Mouse (Mus musculus): ENCODE results near the gene Limch1. TPM values are rescaled to one million over a fixed set of nuclear protein-coding genes. Genes with fewer than 3 reads are reported as not detected.
A peak's percentile ranks its signal among the peaks of the same experiment; 100 is the strongest.

The Limch1 gene
- total RNA-seq, 2 experiments from 2014 or later = 120 to 123 TPM

DNA sequence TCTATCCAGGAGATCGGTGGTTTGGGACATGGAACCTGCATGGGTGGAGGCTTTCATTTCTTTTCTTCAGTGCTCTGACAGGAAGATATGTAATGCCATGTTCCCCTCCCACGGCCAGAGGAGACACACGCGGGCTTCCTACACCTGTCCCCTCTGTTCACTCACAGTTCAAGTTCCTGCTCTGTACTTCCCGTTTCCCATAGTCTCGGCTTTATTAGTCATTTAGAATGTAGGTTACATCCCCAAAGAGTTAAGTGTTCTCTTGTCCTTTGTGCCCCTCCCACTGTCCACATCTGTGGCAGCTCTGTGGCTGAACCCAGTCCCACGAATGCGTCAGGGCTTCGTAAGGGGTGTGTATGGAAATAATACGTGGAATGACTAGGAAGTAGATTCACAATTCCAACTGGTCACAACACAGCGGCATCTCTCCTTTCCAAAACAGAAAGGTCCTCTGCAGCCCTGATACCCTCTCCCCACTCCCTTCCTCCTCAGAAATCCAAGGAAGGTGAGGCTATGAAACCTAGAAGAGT is 126.0 kb downstream of the Limch1 start:
- DNase-seq (ENCODE audit: low spot score in 2 of 2) = no peak

DNA sequence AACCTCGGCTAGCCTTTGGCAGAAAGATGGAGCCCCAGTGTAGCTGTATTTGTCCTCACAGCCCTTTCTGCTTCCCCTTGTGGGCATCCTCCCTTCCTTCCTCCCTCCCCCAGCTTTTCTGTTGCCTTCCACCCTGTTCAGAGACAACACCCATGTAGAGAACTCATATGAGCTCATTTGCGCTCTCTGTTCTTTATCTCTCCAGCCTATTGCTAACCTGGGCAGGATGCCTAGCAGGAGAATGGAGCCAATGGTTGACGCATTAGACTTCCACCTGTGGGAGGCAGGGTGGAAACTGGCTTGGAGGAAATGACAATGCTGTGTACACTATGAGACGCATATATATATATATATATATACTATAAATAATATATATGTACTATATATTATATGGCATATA is 126.4 kb downstream of the Limch1 start:
- DNase-seq (ENCODE audit: low spot score in 2 of 2) = no peak

- DNase-seq (ENCODE audit: low spot score in 2 of 2) = no peak
Observed at GRCm38 (mm10) chr5:66872681-66873080, 127.1 kb downstream of the Limch1 start.

GRCm38 (mm10) chr5:66876018-66876805 is 130.6 kb downstream of the Limch1 start:
- DNase-seq (ENCODE audit: low spot score in 2 of 2) = no peak

- DNase-seq (ENCODE audit: low spot score in 2 of 2) = no peak
Observed at GRCm38 (mm10) chr5:66877066-66877465, 131.4 kb downstream of the Limch1 start.

- DNase-seq (ENCODE audit: low spot score in 2 of 2) = no peak
Observed at GRCm38 (mm10) chr5:66881901-66882341, 136.3 kb downstream of the Limch1 start.

GRCm38 (mm10) chr5:66882718-66883117 is 137.1 kb downstream of the Limch1 start:
- DNase-seq (ENCODE audit: low spot score in 2 of 2) = no peak

DNA sequence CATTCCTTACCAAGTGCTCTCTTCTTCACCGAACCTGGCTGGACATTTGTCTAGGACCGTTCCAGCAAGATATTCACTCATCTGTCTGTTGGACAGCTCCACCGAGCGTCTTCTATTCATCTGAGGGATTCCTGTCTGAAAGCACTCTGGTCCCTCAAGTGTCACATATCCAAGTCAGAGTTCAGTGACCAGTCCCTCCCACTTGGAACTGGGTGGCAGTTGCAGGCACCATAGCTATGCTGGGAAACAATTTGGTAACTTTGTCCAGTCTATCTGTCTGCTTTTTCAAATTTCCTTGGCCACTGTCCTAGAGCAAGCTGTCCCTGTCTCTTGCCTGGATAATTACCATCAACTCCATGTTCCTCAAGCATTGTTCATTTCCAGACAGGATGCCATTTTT is 138.9 kb downstream of the Limch1 start:
- DNase-seq (ENCODE audit: low spot score in 2 of 2) = no peak

GRCm38 (mm10) chr5:66886410-66887120 is 140.9 kb downstream of the Limch1 start:
- DNase-seq (ENCODE audit: low spot score in 2 of 2) = no peak

GRCm38 (mm10) chr5:66888061-66888460 is 142.4 kb downstream of the Limch1 start:
- no peak for DNase-seq (ENCODE audit: low spot score in 2 of 2)

GRCm38 (mm10) chr5:66889337-66889736 is 143.7 kb downstream of the Limch1 start:
- peak; percentile 35 to 47 for DNase-seq (ENCODE audit: low spot score in 2 of 2)

DNA sequence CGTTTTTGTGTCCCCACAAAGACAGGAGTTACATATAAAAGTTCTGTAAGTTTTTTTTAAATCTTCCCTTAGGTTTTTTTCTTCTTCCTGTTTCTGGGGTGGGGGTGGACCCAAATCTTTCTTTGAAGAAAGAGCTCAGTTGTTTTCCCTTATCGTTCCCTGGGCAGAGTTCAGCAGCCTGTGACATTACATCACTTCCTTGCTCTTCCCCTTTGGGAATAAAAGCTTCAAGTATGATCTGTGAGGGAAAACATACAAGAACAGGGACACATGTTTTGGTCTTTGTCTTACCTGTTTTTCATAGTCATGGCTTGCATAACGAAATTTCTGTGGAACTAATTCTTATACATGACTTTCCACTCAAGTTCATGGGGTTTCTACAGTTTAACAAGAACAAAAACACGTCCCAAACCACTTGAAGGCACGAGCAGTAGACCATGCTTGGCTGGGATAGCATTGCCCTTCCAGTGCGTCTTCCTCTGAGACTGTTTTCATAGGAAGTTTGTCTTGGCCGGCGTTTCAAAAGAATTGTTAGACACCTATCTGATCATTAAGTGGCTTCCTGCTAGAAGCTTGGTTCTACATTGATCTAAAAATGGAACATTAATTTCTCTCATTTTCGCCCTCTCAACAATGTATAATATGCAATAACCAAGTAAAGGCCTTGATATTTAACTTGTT is 150.0 kb downstream of the Limch1 start:
- DNase-seq (ENCODE audit: low spot score in 2 of 2) = no peak

DNA sequence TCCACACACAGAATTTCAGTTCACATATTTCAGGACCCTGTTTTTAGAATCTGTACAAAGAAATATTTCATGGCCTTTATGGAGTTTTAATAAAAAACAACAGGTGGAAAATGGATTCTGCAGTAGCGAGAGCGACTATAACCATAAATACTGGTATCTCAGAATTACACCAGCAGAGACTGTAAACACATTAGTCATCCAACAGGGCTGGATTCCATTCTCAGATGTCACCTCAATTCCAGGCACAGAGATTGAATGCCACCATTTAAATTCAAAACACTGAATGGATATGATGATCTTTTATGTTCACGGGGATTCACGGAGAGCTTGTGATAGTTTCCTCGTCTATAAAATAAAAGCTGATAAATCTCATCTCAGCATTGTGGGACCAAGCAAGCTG is 152.0 kb downstream of the Limch1 start:
- DNase-seq (ENCODE audit: low spot score in 2 of 2) = no peak

- no peak for DNase-seq (ENCODE audit: low spot score in 2 of 2)
Observed at GRCm38 (mm10) chr5:66898252-66898651, 152.6 kb downstream of the Limch1 start.

DNA sequence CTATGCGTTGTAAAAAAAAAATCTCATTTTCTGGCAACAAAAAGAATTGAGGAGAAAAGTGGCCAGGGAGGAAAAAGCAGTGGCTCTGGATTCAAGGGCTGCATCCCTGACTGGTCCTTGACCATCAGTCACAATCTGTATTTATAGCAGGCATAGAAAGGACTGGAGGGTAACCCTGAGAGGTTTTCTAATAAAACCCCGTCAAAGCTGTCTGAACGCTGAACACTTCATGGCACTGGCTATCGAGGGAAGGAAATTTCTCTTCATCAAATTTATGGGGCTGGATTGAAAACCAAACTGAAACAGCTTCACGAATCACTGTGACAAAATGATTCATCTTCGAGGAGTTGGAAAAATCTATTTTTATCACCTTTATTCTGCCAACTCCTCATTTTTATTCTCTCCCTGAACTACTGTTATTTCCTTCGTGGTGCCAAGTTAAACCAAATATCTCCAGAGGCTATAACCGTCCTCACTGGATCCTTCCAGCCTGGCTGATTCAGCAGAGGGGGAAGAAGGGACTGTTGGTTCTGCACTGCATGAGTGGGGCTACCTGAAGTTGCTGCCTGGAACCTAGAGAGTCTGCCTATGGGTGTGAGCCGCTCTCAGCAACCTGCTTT is 153.3 kb downstream of the Limch1 start:
- peak in 1 of 2 experiments; percentile 33 for DNase-seq (ENCODE audit: low spot score in 2 of 2)

DNA sequence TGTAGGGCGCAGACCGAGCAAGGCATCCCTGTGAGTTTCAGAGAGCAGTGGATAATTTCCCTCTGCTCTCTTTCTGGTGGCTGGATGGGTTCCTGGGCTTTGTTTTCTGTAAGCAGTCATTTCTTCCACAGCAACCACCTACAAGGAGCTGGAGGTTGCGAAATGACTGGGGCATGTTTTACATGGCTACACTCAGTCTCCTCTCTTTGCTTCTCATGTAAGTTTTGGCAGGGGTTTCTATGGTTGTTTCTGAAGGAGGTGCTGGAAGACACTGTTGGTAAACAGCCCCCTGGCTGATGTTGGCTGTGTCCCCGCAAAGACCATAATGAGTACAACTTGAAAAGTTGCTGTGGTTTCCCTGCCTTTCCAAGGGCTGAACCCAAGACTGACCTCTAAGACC is 155.5 kb downstream of the Limch1 start:
- no peak for DNase-seq (ENCODE audit: low spot score in 2 of 2)

GRCm38 (mm10) chr5:66904835-66905234 is 159.2 kb downstream of the Limch1 start:
- DNase-seq (ENCODE audit: low spot score in 2 of 2) = no peak

DNA sequence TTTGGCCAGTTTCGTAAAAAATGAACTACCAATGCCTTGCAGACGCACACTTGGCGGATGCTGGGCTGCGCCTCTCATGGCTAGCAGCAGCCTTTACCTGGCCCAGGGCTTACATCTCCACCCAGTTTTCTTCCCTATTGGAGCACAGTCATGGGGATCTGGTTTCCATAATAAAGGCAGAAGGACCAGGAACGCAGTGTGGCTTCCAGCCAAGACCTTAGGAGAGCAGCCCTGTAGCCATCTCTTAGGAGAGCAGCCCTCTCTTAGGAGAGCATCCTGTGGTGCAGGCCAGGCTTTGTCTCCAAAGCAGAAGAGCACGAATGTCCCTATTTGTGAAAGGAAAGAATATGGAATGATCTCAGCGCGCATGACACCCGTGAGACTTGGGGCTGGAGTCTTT is 163.3 kb downstream of the Limch1 start:
- no peak for DNase-seq (ENCODE audit: low spot score in 2 of 2)

DNA sequence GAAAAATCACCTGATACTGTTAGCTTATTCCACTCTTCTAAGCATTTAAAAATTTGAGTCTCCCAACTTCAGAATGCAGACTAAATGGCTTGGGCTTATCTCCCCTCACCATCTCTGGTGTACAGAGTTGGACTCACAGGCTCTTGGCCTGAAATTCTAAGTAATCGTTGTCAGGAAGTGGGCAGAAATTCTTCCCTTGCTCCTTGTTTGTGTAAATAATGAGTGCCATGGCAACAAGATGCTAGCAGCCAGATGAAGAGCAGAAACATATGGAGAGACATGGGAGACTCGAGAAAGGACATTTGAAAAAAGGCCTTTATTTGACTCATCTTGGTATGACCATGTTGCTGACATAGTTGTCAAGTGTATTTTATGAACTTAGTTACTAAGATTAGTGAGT is 164.3 kb downstream of the Limch1 start:
- no peak for DNase-seq (ENCODE audit: low spot score in 2 of 2)

- no peak for DNase-seq (ENCODE audit: low spot score in 2 of 2)
Observed at GRCm38 (mm10) chr5:66910610-66911009, 165.0 kb downstream of the Limch1 start.

GRCm38 (mm10) chr5:66911068-66911467 is 165.4 kb downstream of the Limch1 start:
- DNase-seq (ENCODE audit: low spot score in 2 of 2) = no peak
